Mouse (Mus musculus) testis, adult 2 months (tissue): ENCODE results near the gene 2310061I04Rik.

Source experiments
- CTCF ChIP-seq: fragments of 200-500 bp; IDR thresholded peaks from 2 replicates; pipeline ENCODE4 v1.5.1; 2012; ENCODE audit warnings: low read depth, mild to moderate bottlenecking, inconsistent platforms, low read length, moderate library complexity; ENCODE audit not compliant: control insufficient read depth, insufficient read depth, insufficient replicate concordance
- POLR2A ChIP-seq: fragments of 200-500 bp; IDR thresholded peaks from 2 replicates; pipeline ENCODE4 v1.6.1; 2012; ENCODE audit warnings: low read depth, mild to moderate bottlenecking, inconsistent platforms, low read length, moderate library complexity; ENCODE audit not compliant: control insufficient read depth

DNA sequence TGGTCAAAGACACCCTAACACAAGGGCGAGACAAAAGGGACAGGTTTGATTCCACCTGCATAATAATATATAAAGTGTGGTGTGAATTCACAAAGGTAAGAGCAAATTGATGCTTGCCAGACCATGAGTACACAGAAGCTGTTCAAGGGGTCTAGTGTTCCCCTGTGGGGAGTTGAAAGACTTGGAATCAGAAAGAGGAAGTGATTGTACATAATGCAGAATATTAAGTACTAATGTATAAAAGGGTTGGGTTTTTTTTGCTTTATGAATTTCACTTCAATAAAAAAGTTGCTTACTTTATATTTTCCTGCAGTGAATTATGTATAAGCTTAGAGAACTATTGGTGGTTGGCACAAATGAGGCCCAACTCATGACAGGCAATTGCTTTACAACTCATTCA is 37.9 kb downstream of the 2310061I04Rik start:
- TF ChIP-seq POLR2A, result no peak
- no peak for TF ChIP-seq CTCF
